Mouse (Mus musculus): ENCODE measurements around the gene Ear14.

Gene Ear14

GRCm38 (mm10) chr14:51253569-51253968, 50.4 kb downstream of the Ear14 start:
- DNase-seq, result no peak

Data from B cell, adult 2 months (primary cell).